Mouse (Mus musculus): ENCODE measurements around the gene Fam166b.

GRCm38 (mm10) chr4:43417269-43418062 is 11.5 kb downstream of the Fam166b start:
- no peak for TF ChIP-seq CTCF (IDR thresholded peaks at IDR 0.05; ENCODE audit: low read depth, low read length)
- TF ChIP-seq TAL1 (conservative IDR thresholded peaks at IDR 0.05; ENCODE audit: low read depth, low read length): peak; percentile 78
- TF ChIP-seq POLR2AphosphoS5 (IDR thresholded peaks at IDR 0.05; ENCODE audit: insufficient replicate concordance, low read depth, low read length): no peak
- no peak for TF ChIP-seq GATA1 (IDR thresholded peaks at IDR 0.05; ENCODE audit: borderline replicate concordance, low read length)
- TF ChIP-seq GATA2 (IDR thresholded peaks at IDR 0.05; ENCODE audit: borderline replicate concordance, low read depth, low read length): no peak
